Mouse (Mus musculus) megakaryocyte, adult 5-6 weeks (primary cell): ENCODE measurements around the gene Lpxn. TPM values are rescaled to one million over a fixed set of nuclear protein-coding genes. Genes with fewer than 3 reads are reported as not detected.

Experiments
- ATAC-seq: 2 replicates; pipeline ENCODE4 v1.8.0; 2016; ENCODE audit warnings: mild to moderate bottlenecking, inconsistent platforms; ENCODE audit not compliant: poor library complexity, severe bottlenecking
- total RNA-seq, 2 experiments: library from RNA; stranded (forward) in 1 of 2; stranded (reverse) in 1 of 2; fragments of 153-499, 151-499 nt in 1 of 2; fragments of 221-1000, 200-1000 nt in 1 of 2; gene quantifications; 2 replicates each; pipeline versions ENCODE4 v1.2.3 to v1.2.4; 2015 to 2017

Lpxn gene
- total RNA-seq, 2 experiments from 2014 or later: 26.4 to 33.0 TPM

DNA sequence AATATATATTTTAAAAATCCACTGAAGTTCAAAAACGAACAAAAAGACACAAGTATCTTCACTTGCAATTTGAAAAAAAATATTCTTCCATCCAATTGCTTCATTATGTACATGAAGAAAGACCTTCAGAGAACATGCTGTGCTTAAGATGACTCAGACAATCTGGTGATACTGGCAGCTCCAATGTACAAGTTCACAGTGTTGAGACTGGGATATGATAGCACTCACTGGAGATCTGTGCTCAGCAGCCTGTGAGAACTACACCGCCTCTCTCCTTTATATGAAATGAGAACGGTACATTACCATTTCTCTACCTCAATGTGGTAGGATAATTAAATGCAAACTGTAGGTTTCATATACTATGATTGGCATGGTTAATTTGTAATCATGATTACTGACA, 6.8 kb downstream of the Lpxn start:
- ATAC-seq: no peak

DNA sequence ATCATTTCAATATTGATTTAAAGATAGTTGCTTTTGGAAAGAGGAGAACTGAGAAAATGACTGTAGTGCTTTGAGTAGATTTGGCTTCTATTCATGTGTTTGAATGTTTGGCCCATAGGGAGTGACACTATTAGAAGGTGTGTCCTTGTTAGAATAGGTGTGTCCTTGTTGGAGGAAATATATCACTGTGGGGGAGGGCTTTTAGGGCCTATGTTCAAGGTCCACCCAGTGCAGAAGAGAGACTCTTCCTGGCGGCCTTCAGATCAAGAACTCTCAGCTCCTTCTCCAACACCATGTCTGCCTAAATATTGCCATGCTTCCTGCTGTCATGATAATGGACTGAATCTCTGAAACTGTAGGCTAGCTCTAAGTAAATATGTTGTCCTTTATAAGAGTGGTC, 8.2 kb downstream of the Lpxn start:
- ATAC-seq: no peak

- peak; percentile 62 for ATAC-seq
Observed at GRCm38 (mm10) chr19:12805730-12806129, 9.7 kb downstream of the Lpxn start.

DNA sequence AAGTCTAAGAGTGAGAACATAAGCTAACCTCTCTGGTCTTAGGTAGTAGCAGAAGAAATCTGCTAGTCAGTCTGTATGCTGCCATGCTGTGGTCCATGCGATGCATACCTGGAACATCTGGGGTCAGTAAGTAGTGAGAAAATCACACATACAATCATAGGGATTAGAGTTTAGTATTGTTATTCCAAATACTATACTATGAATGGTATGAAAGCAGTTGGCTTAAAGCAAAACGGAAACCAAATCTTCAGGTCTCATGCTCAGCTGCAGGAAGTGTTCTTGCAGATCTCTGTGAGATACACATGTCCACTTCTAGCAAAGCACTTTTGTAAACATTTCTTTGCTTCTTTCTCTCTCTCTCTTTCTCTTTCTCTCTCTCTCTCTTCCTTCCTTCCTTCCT, 10.2 kb downstream of the Lpxn start:
- no peak for ATAC-seq

- ATAC-seq: no peak
Observed at GRCm38 (mm10) chr19:12812644-12813364, 16.8 kb downstream of the Lpxn start.

- ATAC-seq: no peak
Observed at GRCm38 (mm10) chr19:12813883-12814282, 17.9 kb downstream of the Lpxn start.

DNA sequence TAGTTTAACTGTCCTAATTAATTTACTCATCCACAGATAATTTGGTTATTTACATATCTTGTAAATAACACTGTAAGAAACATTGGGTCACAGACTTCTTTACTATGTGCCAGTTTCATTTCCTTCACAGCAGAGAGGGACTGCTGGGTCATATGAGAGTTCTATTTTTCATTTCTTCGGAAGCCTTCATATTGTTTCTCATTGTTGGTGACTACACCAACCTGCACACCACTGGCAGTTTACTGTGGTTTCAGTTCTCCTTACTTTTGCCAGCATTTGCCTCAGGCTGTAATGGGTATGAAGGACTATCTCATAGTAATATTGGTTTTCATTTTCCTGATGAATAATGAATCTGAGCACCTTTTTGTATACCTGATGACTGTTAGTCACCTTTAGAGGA, 22.5 kb downstream of the Lpxn start:
- ATAC-seq: peak; percentile 87

GRCm38 (mm10) chr19:12820383-12820782, 24.4 kb downstream of the Lpxn start:
- peak; percentile 63 for ATAC-seq

GRCm38 (mm10) chr19:12824549-12824948, 28.6 kb downstream of the Lpxn start:
- no peak for ATAC-seq

DNA sequence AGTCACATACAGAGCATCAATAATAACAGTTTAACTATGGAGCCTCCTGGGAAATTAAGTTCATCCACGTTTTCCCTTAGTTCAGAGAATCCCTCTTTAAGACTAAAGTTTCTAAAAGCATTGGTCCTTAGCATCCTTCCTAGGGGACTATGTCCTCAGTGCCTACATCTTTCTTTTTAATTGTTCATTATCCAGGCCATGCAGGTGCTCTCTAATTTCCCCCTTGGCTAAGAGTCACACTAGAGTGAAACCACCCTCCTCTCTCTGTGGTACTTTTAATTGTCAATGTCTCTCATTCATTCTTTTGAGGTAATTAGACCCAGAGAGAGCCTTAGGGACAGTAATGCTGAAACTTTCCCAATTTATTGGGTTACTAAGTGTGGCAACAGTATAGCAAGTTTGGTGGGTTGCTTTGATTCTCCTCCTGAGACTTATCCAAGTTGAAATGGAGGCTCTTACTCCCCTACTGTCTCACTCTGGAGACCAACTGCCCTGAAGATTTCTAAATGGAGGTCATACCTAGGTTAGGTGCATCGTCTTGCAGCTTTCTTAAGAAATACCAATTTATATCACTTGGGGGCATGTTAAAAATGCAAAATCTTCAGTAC, 34.9 kb downstream of the Lpxn start:
- no peak for ATAC-seq

GRCm38 (mm10) chr19:12831559-12831958, 35.6 kb downstream of the Lpxn start:
- no peak for ATAC-seq

DNA sequence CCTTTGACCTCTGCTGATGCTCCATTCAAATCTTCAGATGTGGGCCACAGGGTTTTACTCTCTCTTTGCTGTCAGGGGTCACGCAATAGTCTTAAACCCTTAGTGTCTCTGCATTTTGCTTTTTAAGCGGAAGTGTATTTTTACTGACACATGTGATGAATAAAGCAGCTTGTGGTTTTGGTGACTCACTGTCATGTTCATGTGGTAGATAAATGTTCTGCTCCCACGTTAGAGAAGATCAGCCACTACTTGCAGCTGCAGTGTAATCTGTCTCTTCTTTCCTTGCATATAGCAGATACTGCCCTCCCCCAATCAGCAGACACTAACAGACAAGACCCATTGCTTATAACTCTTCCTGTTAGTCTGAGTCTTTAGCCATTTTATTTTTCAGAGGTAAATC, 37.6 kb downstream of the Lpxn start:
- ATAC-seq: peak; percentile 97

GRCm38 (mm10) chr19:12838507-12838906, 42.5 kb downstream of the Lpxn start:
- no peak for ATAC-seq

- no peak for ATAC-seq
Observed at GRCm38 (mm10) chr19:12846382-12846781, 50.4 kb downstream of the Lpxn start, which contains the start of gene Gm5244. Gene Gm5244, plus strand, starts transcription at chr19:12846682.

DNA sequence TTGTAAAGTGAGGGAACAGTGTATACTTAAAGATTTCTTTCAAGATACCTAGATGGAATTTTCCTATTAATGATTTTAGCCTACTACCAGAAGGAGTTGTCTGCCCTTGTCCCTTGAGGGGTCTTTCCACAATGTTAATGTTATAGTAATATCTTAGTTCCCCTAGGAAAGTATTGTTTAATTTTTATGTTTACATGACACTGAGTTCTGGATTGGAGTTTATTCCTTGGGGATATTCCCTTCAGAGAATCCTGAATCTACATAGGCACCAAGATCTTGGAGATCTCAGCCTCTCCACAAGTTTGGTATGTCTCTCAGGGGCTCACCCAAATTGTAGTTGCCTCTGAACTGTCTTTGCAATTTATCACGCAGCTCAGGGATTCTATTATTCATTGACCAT, 61.0 kb downstream of the Lpxn start, which contains the start of gene Olfr1444:
Gene Olfr1444, plus strand, starts transcription at position 301 of the 400 bp plus-strand sequence.
- no peak for ATAC-seq

Other genes with a start within 250 kb of the Lpxn start
- not detected in 2 replicates for gene Gm4952, start 196.2 kb upstream of the Lpxn start, total RNA-seq (2015)
- gene Gm4952, start 196.2 kb upstream of the Lpxn start, total RNA-seq (2017): not detected in 2 replicates
- gene Glyat, start 162.9 kb upstream of the Lpxn start, total RNA-seq (2015): not detected in 2 replicates
- gene Glyat, start 162.9 kb upstream of the Lpxn start, total RNA-seq (2017): not detected in 2 replicates
- gene Olfr1442, start 125.8 kb upstream of the Lpxn start, total RNA-seq (2015): not detected in 2 replicates
- not detected in 2 replicates for gene Olfr1442, start 125.8 kb upstream of the Lpxn start, total RNA-seq (2017)
- not detected in 2 replicates for gene Olfr1443, start 118.1 kb upstream of the Lpxn start, total RNA-seq (2015)
- not detected in 2 replicates for gene Olfr1443, start 118.1 kb upstream of the Lpxn start, total RNA-seq (2017)
- not detected in 2 replicates for gene Keg1, start 100.4 kb upstream of the Lpxn start, total RNA-seq (2015)
- not detected in 2 replicates for gene Keg1, start 100.4 kb upstream of the Lpxn start, total RNA-seq (2017)
- gene Cntf, start 30.6 kb upstream of the Lpxn start, total RNA-seq (2015): 4.1 and 5.0 TPM in 2 replicates
- 1.5 and 2.5 TPM in 2 replicates for gene Cntf, start 30.6 kb upstream of the Lpxn start, total RNA-seq (2017)
- 56.9 and 61.3 TPM in 2 replicates for gene Zfp91, start 67 bp upstream of the Lpxn start, total RNA-seq (2015)
- 72.9 and 88.1 TPM in 2 replicates for gene Zfp91, start 67 bp upstream of the Lpxn start, total RNA-seq (2017)
- not detected in 2 replicates for gene Gm5244, start 50.5 kb downstream of the Lpxn start, total RNA-seq (2015)
- not detected in 2 replicates for gene Gm5244, start 50.5 kb downstream of the Lpxn start, total RNA-seq (2017)
- 0.62 TPM in 1 of 2 replicates, not detected in the other for gene Olfr1444, start 61.1 kb downstream of the Lpxn start, total RNA-seq (2015)
- 0.44 TPM in 1 of 2 replicates, not detected in the other for gene Olfr1444, start 61.1 kb downstream of the Lpxn start, total RNA-seq (2017)
- gene Olfr1445, start 87.7 kb downstream of the Lpxn start, total RNA-seq (2015): not detected in 2 replicates
- not detected in 2 replicates for gene Olfr1445, start 87.7 kb downstream of the Lpxn start, total RNA-seq (2017)
- not detected in 2 replicates for gene Olfr1446, start 97.3 kb downstream of the Lpxn start, total RNA-seq (2015)
- gene Olfr1446, start 97.3 kb downstream of the Lpxn start, total RNA-seq (2017): not detected in 2 replicates
- gene Olfr1447, start 107.5 kb downstream of the Lpxn start, total RNA-seq (2015): not detected in 2 replicates
- not detected in 2 replicates for gene Olfr1447, start 107.5 kb downstream of the Lpxn start, total RNA-seq (2017)
- not detected in 2 replicates for gene Olfr1448, start 128.2 kb downstream of the Lpxn start, total RNA-seq (2015)
- gene Olfr1448, start 128.2 kb downstream of the Lpxn start, total RNA-seq (2017): not detected in 2 replicates
- gene Olfr1449, start 134.6 kb downstream of the Lpxn start, total RNA-seq (2015): not detected in 2 replicates
- gene Olfr1449, start 134.6 kb downstream of the Lpxn start, total RNA-seq (2017): not detected in 2 replicates
- 0.11 TPM in 1 of 2 replicates, not detected in the other for gene Olfr1450, start 154.1 kb downstream of the Lpxn start, total RNA-seq (2015)
- gene Olfr1450, start 154.1 kb downstream of the Lpxn start, total RNA-seq (2017): not detected in 2 replicates
- not detected in 2 replicates for gene Olfr1451, start 198.8 kb downstream of the Lpxn start, total RNA-seq (2015)
- gene Olfr1451, start 198.8 kb downstream of the Lpxn start, total RNA-seq (2017): not detected in 2 replicates
- gene Olfr1453, start 232.1 kb downstream of the Lpxn start, total RNA-seq (2015): not detected in 2 replicates
- not detected in 2 replicates for gene Olfr1453, start 232.1 kb downstream of the Lpxn start, total RNA-seq (2017)